Mouse (Mus musculus): Measurements from ENCODE around the gene Cbx6. TPM values are rescaled to one million over a fixed set of nuclear protein-coding genes. Genes with fewer than 3 reads are reported as not detected.

The Cbx6 gene
- polyA plus RNA-seq, 1 experiment from 2014 or later = 39.7 TPM

DNA sequence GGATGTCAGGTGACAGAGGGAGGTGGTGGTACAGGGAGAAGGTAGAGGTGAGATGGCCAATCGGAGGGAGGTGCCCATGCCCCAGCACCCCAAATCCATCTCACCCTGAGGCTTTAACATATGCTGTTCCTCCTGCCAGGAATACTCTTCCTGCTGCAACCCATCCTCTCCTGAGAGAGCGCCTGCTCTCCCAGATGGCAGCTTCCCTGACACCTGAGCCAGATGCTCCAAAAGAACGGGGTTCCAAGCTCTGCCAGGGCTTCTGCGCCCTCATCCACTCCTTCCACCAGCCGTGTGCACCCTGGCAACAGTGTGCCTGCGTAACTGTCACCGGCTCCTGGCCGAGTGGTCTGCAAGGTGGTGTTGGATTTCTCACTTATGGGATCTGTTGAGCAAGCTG, 36.8 kb downstream of the Cbx6 start:
- WGBS = 82% methylated on average over 8 of the region's 8 CpGs
- H3K4me1 ChIP-seq (replicated peaks) = no peaks in the 10 kb centered on the region
- no peak for ATAC-seq
- H3K4me2 ChIP-seq (replicated peaks) = no peak overlapping the region
- H3K36me3 ChIP-seq = no peaks in the 10 kb centered on the region
- no peaks in the 10 kb centered on the region for H3K9me3 ChIP-seq
- peaks cover 20% of the 10 kb centered on the region for H3K27me3 ChIP-seq (replicated peaks)
- H3K9ac ChIP-seq = no peak overlapping the region
- H3K4me3 ChIP-seq (replicated peaks) = no peak overlapping the region
- H3K27ac ChIP-seq = no peak overlapping the region

DNA sequence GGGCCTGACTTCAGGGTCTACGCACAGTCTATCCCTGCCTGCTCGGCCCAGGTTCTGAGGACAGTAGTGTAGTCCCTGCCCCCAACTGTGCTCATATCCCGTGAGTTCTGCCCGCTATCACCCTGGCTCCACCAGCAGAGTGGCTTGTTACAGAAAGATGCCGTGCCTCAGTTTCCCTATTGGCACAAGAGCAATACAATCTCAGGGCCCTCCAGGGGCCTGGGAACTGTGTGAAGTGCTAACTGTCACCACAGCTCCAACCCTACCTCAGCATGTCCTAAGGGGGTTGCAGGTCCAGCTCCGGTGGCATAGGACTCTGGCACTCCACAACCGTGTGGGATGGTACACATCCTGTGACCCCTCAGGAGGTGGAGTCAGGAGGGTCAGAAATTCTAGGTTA, 37.4 kb downstream of the Cbx6 start:
- ATAC-seq = no peak
- no peaks in the 10 kb centered on the region for H3K4me1 ChIP-seq (replicated peaks)
- H3K27me3 ChIP-seq (replicated peaks) = peaks cover 14% of the 10 kb centered on the region
- no peak overlapping the region for H3K27ac ChIP-seq
- 81% methylated on average over 7 of the region's 7 CpGs for WGBS
- no peak overlapping the region for H3K4me2 ChIP-seq (replicated peaks)
- H3K9ac ChIP-seq = no peak overlapping the region
- H3K4me3 ChIP-seq (replicated peaks) = no peak overlapping the region
- no peaks in the 10 kb centered on the region for H3K36me3 ChIP-seq
- no peaks in the 10 kb centered on the region for H3K9me3 ChIP-seq

DNA sequence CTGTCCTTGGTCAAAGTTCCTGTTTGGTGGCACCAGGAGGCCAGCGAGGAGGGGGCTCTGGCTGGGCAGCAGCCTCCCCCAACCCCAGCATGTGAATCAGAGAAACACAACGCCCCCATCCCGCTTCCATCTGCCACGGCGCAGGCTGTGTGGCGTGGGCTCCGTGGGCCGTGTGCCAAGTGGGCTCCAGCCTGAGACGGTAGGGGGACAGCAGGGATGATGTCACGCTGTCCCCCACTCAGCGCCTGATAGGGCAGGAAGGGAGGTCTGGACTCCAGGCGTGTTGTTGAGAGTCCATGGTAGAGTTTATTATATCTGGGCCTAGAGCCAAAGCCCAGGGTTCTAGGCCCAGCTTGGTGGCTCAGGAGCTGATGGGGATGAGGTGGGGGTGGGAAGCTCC, 38.2 kb downstream of the Cbx6 start:
- no peak for ATAC-seq
- H3K9me3 ChIP-seq = no peaks in the 10 kb centered on the region
- H3K4me2 ChIP-seq (replicated peaks) = no peak overlapping the region
- H3K4me3 ChIP-seq (replicated peaks) = no peak overlapping the region
- H3K9ac ChIP-seq = no peak overlapping the region
- peaks cover 6% of the 10 kb centered on the region; the same call in 1 of the 2 replicates for H3K27me3 ChIP-seq (replicated peaks)
- no peaks in the 10 kb centered on the region for H3K36me3 ChIP-seq
- 83% methylated on average over 12 of the region's 12 CpGs for WGBS
- no peak overlapping the region for H3K27ac ChIP-seq
- H3K4me1 ChIP-seq (replicated peaks) = no peaks in the 10 kb centered on the region

DNA sequence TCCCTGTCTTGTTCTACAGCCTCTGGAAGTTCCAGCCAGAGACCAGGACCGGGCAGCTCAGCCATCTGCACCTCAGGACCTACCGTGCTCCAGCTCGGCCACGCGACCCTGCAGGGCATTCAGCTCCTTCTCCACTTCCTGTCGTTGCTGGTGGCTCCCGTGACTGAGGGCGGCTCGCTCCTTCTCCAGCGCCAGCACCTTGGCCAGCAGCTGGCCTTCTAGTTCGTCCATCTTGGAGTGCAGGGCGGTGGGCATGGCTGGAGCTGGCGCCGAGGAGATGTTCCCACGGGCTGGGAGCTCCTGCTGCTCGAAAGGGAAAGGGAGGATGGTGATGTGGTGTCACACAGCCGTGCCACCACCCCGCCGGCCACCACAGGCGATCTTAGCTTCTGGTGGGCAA, 40.3 kb downstream of the Cbx6 start:
- H3K4me2 ChIP-seq (replicated peaks) = no peak overlapping the region
- no peaks in the 10 kb centered on the region for H3K36me3 ChIP-seq
- no peak for ATAC-seq
- no peaks in the 10 kb centered on the region for H3K9me3 ChIP-seq
- no peak overlapping the region for H3K4me3 ChIP-seq (replicated peaks)
- no peaks in the 10 kb centered on the region; the same call in 1 of the 2 replicates for H3K27me3 ChIP-seq (replicated peaks)
- H3K4me1 ChIP-seq (replicated peaks) = no peaks in the 10 kb centered on the region
- H3K27ac ChIP-seq = no peak overlapping the region
- WGBS = 24% methylated on average over 20 of the region's 20 CpGs
- no peak overlapping the region for H3K9ac ChIP-seq

DNA sequence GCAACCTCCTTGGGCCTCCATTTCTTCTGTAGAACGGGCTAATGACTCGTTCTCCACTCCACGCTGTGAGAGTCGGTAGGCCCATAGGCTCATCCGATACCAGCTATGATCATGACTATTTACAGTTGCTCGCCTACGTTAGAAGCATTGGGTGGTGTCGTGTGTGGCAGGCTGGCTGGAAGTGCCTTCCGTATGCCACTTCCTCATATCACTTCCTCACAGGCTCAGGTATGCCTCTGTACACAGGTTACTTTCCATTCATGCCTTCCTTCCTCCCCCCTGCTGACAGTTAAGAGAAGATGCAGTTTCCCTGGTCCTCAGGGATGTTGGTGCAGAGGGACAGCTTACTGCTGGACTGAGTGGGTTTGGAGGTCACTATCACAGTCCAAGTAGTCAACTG, 41.4 kb downstream of the Cbx6 start:
- 92% methylated on average over 9 of the region's 9 CpGs for WGBS
- Histone ChIP-seq H3K9ac (no peak overlapping the region), H3K4me2 (replicated peaks) (no peak overlapping the region), H3K27ac (no peak overlapping the region), H3K27me3 (replicated peaks) (no peaks in the 10 kb centered on the region; the same call in 1 of the 2 replicates), H3K4me1 (replicated peaks) (no peaks in the 10 kb centered on the region), H3K9me3 (no peaks in the 10 kb centered on the region), H3K36me3 (no peaks in the 10 kb centered on the region), H3K4me3 (replicated peaks) (no peak overlapping the region)
- ATAC-seq = no peak

DNA sequence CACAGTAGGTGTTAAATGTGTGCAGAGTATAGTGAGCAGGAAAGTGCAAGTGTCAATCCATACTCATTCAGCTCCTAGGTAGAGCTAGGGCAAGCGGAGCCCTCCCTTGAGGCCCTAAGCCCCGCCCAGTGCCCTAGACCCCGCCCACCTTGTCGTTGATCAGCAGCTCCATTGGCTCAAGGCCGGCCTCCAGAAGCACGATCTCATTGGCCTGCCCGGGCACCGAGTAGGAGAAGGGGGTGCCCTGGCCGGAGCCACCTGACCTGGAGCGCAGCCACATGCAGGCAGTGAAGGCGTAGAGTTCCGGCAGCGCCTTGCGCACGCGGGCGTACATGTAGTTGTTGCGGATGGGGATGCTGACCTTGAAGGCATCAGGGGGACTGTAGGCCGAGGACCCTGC, 42.0 kb downstream of the Cbx6 start:
- Histone ChIP-seq H3K36me3 (no peaks in the 10 kb centered on the region), H3K9me3 (no peaks in the 10 kb centered on the region), H3K9ac (no peak overlapping the region), H3K4me1 (replicated peaks) (no peaks in the 10 kb centered on the region), H3K4me2 (replicated peaks) (no peak overlapping the region), H3K4me3 (replicated peaks) (no peak overlapping the region), H3K27me3 (replicated peaks) (no peaks in the 10 kb centered on the region; the same call in 1 of the 2 replicates), H3K27ac (no peak overlapping the region)
- WGBS = 19% methylated on average over 19 of the region's 19 CpGs
- no peak for ATAC-seq

DNA sequence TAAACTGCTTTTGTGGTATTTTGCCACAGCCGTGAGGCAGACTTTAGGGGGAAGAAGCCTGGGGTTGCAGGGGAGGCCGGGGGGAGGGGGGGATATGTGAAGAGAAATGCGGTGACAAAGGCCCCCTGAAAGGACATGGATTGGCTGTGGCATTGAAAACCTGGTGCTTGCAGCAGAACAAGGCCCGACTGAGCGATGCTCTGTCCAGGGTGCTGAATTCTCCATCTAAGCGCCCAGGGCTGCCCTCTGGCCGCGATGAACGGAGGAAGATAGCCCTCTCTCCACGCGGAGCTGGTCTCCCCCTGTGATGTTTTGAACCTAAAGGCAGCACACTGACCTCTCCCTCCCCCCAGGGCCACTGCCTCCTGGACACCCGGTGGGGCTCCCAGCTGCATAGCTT, 43.0 kb downstream of the Cbx6 start:
- H3K27ac ChIP-seq = no peak overlapping the region
- H3K36me3 ChIP-seq = no peaks in the 10 kb centered on the region
- 3% methylated on average over 12 of the region's 12 CpGs for WGBS
- peaks cover 4% of the 10 kb centered on the region; the same call in 1 of the 2 replicates for H3K27me3 ChIP-seq (replicated peaks)
- no peaks in the 10 kb centered on the region for H3K4me1 ChIP-seq (replicated peaks)
- no peak overlapping the region for H3K4me2 ChIP-seq (replicated peaks)
- no peaks in the 10 kb centered on the region for H3K9me3 ChIP-seq
- H3K4me3 ChIP-seq (replicated peaks) = no peak overlapping the region
- H3K9ac ChIP-seq = no peak overlapping the region
- 0 out of 2 replicates have a peak, but pooled peaks have one; percentile 34 for ATAC-seq

DNA sequence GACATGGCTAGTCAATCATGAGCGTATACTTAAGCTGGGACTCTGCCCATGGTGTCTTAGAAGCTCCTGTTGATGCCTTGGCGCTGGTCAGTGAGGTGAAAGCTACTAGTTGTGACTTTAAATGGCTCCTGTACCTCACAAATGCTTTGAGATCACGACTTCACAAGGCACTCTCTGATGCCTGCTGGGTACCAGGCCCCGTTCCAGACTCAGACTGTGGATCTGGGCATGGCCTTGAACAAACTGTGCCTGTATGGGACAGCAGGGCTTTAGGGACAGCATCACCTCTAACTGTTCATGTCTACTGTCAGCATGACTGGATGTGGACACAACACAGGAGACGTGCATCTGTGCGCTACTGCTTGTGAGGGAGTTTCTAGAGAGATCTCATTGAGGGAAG, 43.6 kb downstream of the Cbx6 start:
- no peaks in the 10 kb centered on the region for H3K4me1 ChIP-seq (replicated peaks)
- no peak overlapping the region for H3K9ac ChIP-seq
- WGBS = 82% methylated on average over 6 of the region's 6 CpGs
- peaks cover 7% of the 10 kb centered on the region for H3K27me3 ChIP-seq (replicated peaks)
- no peak overlapping the region for H3K4me3 ChIP-seq (replicated peaks)
- no peaks in the 10 kb centered on the region for H3K9me3 ChIP-seq
- no peak overlapping the region for H3K27ac ChIP-seq
- H3K4me2 ChIP-seq (replicated peaks) = no peak overlapping the region
- H3K36me3 ChIP-seq = no peaks in the 10 kb centered on the region
- ATAC-seq = no peak

DNA sequence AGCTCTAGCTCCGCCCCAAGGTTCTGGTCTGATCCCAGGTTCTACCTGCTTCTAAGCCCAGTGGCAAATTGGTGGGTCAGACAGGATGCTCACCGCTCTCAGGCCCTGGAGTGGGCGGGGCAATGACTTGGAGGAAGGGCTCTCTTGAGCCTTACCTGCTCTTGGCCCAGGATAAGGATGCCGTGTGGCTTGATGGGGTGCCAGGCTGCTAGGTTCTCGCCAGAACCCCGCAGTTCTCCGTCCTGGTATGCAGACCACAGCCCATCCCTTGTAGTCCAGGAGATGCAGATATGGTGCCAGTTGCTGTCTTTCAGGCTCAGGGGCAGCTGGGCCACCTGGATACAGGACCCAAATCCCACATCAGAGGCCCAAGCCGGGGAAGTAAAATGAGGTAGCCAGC, 44.4 kb downstream of the Cbx6 start:
- ATAC-seq = no peak
- H3K9me3 ChIP-seq = no peaks in the 10 kb centered on the region
- H3K27me3 ChIP-seq (replicated peaks) = peaks cover 7% of the 10 kb centered on the region
- H3K4me2 ChIP-seq (replicated peaks) = no peak overlapping the region
- H3K4me1 ChIP-seq (replicated peaks) = no peaks in the 10 kb centered on the region
- no peak overlapping the region for H3K9ac ChIP-seq
- H3K27ac ChIP-seq = no peak overlapping the region
- no peak overlapping the region for H3K4me3 ChIP-seq (replicated peaks)
- no peaks in the 10 kb centered on the region for H3K36me3 ChIP-seq
- 55% methylated on average over 8 of the region's 8 CpGs for WGBS

DNA sequence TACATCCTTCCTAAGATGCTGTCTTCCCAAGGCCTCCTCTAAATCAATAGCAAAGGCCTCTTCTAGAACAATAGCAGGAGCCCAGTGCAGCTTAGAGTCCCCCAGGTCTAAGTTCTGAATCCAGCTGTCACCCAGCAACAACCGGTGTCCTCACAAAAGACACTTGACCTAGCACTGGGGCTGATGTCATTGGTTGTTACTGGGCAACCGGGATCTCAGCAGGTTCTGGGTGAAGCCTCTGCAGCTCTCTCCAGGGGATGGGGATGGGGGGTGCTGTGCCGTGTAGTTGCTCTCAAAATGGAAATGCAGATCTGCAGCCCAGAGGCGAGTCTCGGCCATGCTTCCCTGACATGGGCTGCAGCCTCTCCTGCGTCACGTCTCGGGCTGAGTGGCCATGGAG, 46.7 kb downstream of the Cbx6 start:
- WGBS = 55% methylated on average over 8 of the region's 8 CpGs
- Histone ChIP-seq H3K4me2 (replicated peaks) (no peak overlapping the region), H3K27ac (no peak overlapping the region), H3K36me3 (no peaks in the 10 kb centered on the region), H3K27me3 (replicated peaks) (peaks cover 7% of the 10 kb centered on the region), H3K9me3 (no peaks in the 10 kb centered on the region), H3K4me3 (replicated peaks) (no peak overlapping the region), H3K9ac (no peak overlapping the region), H3K4me1 (replicated peaks) (no peaks in the 10 kb centered on the region)
- ATAC-seq = no peak

DNA sequence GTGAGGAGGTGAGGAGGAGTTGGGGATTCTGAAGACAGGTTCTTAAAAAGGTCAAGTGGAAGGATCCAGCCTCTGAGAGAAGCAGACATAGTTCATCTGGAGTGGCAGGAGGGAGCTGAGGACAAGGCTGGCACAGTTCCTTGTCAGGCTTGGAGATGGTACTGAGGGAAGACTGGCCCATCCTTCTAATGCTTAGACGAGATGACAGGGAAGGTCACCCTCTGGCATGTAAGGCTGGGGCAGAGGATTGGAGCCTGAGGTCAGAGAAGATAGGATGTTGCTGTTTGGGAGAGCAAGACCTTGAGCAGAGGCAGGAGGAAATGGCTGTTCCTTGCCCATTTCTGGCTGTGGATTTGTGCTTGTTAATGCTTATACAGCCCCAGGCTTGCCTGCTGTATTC, 49.4 kb downstream of the Cbx6 start:
- Histone ChIP-seq H3K4me3 (replicated peaks) (no peak overlapping the region), H3K9ac (no peak overlapping the region), H3K4me2 (replicated peaks) (no peak overlapping the region), H3K27me3 (replicated peaks) (peaks cover 11% of the 10 kb centered on the region; the same call in 1 of the 2 replicates), H3K9me3 (no peaks in the 10 kb centered on the region), H3K36me3 (no peaks in the 10 kb centered on the region), H3K4me1 (replicated peaks) (no peaks in the 10 kb centered on the region), H3K27ac (no peak overlapping the region)
- WGBS = 58% methylated on average over 1 of the region's 1 CpGs
- no peak for ATAC-seq

DNA sequence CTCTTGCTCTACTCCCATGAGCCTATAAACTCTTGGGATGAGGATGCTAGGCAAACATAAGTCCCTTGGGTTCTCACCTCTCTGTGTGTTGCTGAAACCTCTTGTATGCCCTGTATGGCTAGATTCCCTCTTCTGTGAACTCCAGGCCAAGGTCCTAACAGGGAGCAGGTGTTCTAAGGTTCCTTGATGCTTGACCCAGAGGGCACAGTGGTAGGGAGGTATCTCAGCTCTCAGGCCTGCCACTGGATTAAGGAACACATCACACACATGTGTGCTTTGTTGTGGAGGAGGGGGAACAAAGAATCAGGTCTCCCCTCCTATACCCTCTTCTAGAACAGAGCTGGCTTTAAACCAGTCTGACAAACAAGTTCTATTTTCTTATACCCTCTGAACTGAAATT, 56.7 kb downstream of the Cbx6 start, which contains the start of gene Dnal4:
Dnal4 (minus strand) TSS at position 101 of the 400 bp plus-strand sequence.
- Histone ChIP-seq H3K9ac (no peak within 1 kb of the TSS), H3K4me1 (replicated peaks) (peaks cover 8% of the 10 kb centered on the region), H3K36me3 (no peaks in the 10 kb centered on the region), H3K9me3 (no peaks in the 10 kb centered on the region), H3K4me2 (replicated peaks) (no peak within 1 kb of the TSS), H3K27ac (no peak within 1 kb of the TSS), H3K4me3 (replicated peaks) (no peak within 1 kb of the TSS), H3K27me3 (replicated peaks) (0 out of 2 replicates have a peak, but pooled peaks cover 4% of the 10 kb centered on the region)
- no peak for ATAC-seq

DNA sequence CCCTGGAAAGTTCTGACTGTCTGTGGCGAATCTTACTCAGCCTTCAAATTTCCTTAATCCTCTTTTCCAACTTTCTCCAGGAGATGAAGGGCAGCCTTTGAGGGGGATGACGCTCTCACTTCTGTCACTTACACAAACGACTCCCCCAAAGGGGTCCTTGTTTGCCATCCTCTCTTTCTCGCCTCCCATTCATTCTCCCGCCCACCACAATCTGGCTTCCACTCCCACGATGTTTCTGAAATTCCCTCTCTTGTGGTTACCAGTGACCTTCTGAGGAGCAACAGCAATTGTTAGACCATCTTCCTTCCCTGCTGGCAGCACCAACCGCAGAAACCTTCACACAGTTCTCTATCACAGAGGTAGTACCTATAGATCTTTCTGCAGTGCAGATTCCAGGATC, 58.8 kb downstream of the Cbx6 start:
- no peak overlapping the region for H3K27ac ChIP-seq
- H3K4me3 ChIP-seq (replicated peaks) = no peak overlapping the region
- H3K9ac ChIP-seq = no peak overlapping the region
- ATAC-seq = no peak
- WGBS = 62% methylated on average over 7 of the region's 7 CpGs
- no peak overlapping the region for H3K4me2 ChIP-seq (replicated peaks)
- peaks cover 14% of the 10 kb centered on the region for H3K4me1 ChIP-seq (replicated peaks)
- no peaks in the 10 kb centered on the region for H3K9me3 ChIP-seq
- no peaks in the 10 kb centered on the region for H3K36me3 ChIP-seq
- no peaks in the 10 kb centered on the region for H3K27me3 ChIP-seq (replicated peaks)
